Mouse (Mus musculus) ES-E14 (cell line): ENCODE measurements around the gene Cd302.

Experiments used
- HCFC1 ChIP-seq: IDR thresholded peaks from 2 replicates; pipeline ENCODE4 v1.6.1; 2012; ENCODE audit warnings: low read length, inconsistent platforms, borderline replicate concordance; ENCODE audit not compliant: insufficient read depth
- ZNF384 ChIP-seq: IDR thresholded peaks from 2 replicates; pipeline ENCODE4 v1.6.1; 2012; ENCODE audit warnings: low read depth, low read length, inconsistent platforms

DNA sequence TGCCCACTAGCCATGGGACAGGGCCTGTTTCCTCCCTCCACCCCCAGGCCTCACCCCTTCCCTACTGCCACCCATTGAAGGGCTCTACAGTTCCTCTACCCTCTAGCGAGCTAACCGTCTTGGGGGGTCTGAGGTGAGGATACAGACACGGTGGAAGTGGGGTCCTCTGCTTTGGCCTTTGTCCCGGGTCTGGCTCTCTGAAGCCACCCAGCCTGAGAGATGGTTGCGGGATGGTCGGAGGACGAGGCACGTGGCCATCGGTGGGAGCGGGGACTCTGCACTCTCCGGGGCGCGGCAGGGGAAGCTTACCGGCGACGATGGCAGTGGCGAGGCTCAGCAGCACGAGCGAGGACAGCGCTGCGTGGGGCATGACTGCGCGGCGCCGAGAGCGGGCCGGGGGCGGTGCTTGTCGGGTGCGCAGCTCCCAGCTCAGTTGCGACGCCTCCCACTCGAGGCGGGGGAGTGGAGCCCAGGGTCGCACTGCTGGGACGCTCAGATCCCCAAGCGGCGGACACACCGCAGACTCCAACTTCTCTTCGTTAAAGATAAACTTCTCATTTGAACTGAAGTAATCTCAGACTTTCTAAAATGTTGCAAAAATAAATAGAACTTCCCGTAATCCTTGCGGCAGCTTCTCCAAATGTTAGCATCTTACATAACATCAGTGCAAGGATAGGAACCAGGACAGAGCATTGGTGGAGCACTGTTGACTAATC is 379 bp downstream of the Cd302 start:
- TF ChIP-seq HCFC1 (no peak), ZNF384 (no peak)
